Mouse (Mus musculus): ENCODE measurements at regions not wholly inside any gene's neighbourhood (a gene's known extent, or its start where the extent isn't known, plus 50 kb on each side); places are given as distances from the start of the nearest gene placed in this dataset.
A peak's percentile ranks its signal among the peaks of the same experiment; 100 is the strongest.

DNA sequence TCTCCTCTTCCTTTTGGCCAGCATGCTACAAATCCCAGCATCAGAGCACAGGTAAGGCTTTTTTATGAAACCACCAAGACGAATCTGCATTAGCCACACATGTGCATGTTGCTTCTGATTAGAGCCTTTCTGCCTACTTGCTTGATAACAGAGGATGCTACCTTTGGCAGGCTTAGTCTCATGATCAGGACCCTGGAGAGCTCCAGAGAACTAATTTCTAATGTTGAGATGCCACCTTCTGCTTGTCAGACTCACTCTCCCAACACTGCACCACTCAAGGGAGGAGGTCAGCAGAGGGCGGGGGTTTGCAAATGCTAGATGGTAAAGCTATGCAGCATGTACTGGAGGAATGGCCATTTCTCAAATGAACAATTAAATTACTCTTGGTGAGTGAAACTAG is 571.6 kb downstream of the Defb40 start:
- Histone ChIP-seq H3K27me3 (ENCODE audit: low read depth, poor library complexity, severe bottlenecking) (no peaks in the 10 kb centered on the region), H3K9me3 (replicated peaks) (no peaks in the 10 kb centered on the region), H3K4me3 (no peak overlapping the region), H3K36me3 (no peaks in the 10 kb centered on the region), H3K27ac (no peak overlapping the region), H3K4me1 (no peaks in the 10 kb centered on the region)
- DNase-seq (ENCODE audit: low spot score), result no peak
- WGBS, result 69% methylated on average over 2 of the region's 2 CpGs

DNA sequence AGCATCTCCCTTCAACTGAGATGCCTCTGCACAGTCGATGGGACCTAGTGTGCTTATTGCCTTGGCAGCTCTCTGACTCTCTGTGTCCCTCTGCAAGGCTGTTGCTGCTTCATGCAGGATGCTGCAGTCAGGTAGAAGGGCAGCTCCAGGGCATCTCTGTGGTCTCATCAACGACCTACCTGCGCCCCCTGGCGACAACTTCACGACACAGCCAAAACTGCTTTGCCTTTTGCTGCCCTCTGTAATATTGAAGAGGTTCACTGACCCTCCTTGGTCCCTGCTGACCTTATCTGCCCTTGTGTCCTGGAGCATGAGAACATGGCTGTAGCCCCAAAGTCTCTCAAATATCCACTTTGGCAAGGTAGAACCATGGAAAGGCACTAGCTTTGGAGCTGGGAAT is 589.7 kb downstream of the Defb40 start:
- Histone ChIP-seq H3K36me3 (no peaks in the 10 kb centered on the region), H3K4me3 (no peak overlapping the region), H3K4me1 (no peaks in the 10 kb centered on the region), H3K27ac (no peak overlapping the region), H3K9me3 (replicated peaks) (no peaks in the 10 kb centered on the region), H3K27me3 (ENCODE audit: low read depth, poor library complexity, severe bottlenecking) (no peaks in the 10 kb centered on the region)
- peak; percentile 71 for DNase-seq (ENCODE audit: low spot score)
- 4% methylated on average over 5 of the region's 5 CpGs for WGBS

DNA sequence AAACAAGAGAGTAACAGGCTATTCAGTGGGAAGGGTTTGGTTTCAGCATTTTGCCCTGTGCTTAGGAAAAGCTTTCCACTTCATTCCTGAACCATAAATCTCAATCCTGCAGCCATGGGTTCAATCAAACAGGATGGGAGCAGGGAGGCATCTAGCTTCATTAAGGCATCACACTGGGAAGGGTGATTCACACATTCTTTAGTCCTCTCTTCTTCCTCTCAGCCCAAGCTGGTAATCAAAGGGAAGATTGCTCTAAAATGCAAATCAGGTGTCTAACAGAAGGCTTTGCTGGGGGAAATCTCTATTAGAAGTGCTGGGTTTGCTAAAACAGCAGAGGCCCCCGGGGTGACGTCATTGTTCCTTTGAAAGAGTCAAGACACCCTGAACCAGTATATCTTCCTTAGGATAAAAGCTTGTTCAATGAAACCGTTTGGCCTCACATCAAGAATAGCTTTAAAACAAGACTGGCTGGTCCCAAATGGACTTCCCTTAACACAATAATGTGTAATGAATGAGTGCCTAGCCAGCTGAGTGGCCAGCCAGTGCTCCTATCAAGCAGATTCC is 596.4 kb downstream of the Defb40 start:
- no peak overlapping the region for H3K27ac ChIP-seq
- H3K36me3 ChIP-seq, result no peaks in the 10 kb centered on the region
- no peak overlapping the region for H3K4me3 ChIP-seq
- no peaks in the 10 kb centered on the region for H3K9me3 ChIP-seq (replicated peaks)
- no peak for DNase-seq (ENCODE audit: low spot score)
- H3K27me3 ChIP-seq (ENCODE audit: low read depth, poor library complexity, severe bottlenecking), result no peaks in the 10 kb centered on the region
- H3K4me1 ChIP-seq, result no peaks in the 10 kb centered on the region
- WGBS, result 15% methylated on average over 3 of the region's 3 CpGs

DNA sequence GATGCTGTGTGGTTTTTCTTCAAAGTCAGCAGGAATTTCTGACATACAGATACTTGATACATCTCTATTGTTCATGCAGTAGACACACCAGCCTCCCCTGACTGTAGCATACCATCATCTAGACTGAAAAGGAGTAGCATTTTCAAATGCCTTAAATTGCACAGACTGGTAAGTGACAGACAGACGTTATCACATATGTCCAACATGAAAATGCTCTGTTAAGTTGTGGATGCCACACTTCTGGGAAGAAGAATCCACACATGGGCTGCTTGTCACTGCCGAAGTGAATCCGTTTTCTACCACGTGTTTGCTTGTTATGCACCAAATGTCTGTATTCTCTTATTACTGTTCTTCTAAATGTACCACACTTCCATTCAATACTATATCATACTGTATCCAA is 629.3 kb downstream of the Defb40 start:
- Histone ChIP-seq H3K36me3 (no peaks in the 10 kb centered on the region), H3K4me1 (no peaks in the 10 kb centered on the region), H3K9me3 (replicated peaks) (no peaks in the 10 kb centered on the region), H3K27ac (no peak overlapping the region), H3K27me3 (ENCODE audit: low read depth, poor library complexity, severe bottlenecking) (no peaks in the 10 kb centered on the region), H3K4me3 (no peak overlapping the region)
- no peak for DNase-seq (ENCODE audit: low spot score)
- WGBS, result 92% methylated on average over 4 of the region's 4 CpGs

DNA sequence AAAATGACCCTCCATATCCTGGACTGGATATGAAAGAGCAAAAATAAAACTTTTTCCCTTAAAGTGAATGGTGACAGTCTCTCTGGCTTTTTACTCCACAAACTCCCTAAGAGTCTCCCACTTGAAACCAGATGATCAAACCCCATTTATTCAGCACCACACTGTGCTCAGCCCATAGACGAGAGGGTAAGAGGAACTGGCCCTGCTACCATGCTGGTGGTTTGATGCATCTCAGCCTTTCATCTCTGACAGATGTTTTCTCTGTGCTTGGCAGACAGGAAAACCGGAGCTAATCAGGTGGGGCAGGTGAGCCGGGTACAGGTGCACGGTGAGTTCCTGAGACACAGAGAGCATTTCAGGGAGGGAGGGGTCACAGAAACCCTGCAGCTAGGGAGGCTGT is 631.8 kb downstream of the Defb40 start:
- WGBS, result 58% methylated on average over 4 of the region's 4 CpGs
- Histone ChIP-seq H3K4me3 (no peak overlapping the region), H3K27ac (no peak overlapping the region), H3K36me3 (no peaks in the 10 kb centered on the region), H3K27me3 (ENCODE audit: low read depth, poor library complexity, severe bottlenecking) (no peaks in the 10 kb centered on the region), H3K9me3 (replicated peaks) (no peaks in the 10 kb centered on the region), H3K4me1 (no peaks in the 10 kb centered on the region)
- no peak for DNase-seq (ENCODE audit: low spot score)

DNA sequence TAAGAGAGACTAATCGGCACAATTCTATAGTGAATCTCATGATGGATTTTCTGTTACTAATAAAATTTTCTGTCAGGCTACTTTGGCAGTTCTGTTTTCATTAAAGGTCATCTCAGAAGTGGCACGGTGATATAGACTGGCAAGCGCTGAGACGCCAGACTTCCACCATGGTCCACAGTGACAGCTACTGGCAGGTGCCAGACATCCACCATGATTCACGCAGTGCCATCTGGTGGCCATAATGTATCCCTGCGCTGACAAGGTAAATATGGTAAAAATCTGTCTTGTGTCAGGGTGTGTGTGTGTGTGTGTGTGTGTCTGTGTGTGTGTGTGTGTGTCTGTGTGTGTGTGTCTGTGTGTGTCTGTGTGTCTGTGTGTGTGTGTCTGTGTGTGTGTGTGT is 632.7 kb downstream of the Defb40 start:
- WGBS, result 34% methylated on average over 6 of the region's 6 CpGs
- DNase-seq (ENCODE audit: low spot score), result peak; percentile 54
- no peaks in the 10 kb centered on the region for H3K9me3 ChIP-seq (replicated peaks)

DNA sequence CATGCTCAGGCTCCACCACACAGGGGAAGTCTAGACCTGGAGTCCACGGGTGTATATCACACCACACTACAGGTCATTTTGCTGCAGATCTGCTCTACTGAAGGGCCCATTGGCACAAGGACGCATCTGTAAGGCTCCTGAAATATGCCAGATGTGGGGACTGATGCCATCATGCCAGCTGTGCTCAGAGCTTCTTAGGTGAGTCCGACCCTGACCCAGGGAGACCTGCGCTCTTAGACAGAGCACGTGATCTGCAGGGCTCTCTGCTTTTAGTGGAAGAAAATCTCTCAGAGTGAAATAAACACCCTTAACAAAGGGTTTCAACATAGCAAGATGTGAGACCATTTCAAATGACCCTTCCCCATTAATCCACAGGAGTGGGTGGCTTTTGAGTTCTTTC is 633.2 kb downstream of the Defb40 start:
- Histone ChIP-seq H3K36me3 (no peaks in the 10 kb centered on the region), H3K27me3 (ENCODE audit: low read depth, poor library complexity, severe bottlenecking) (no peaks in the 10 kb centered on the region), H3K27ac (no peak overlapping the region), H3K4me3 (no peak overlapping the region), H3K9me3 (replicated peaks) (no peaks in the 10 kb centered on the region), H3K4me1 (no peaks in the 10 kb centered on the region)
- 87% methylated on average over 5 of the region's 5 CpGs for WGBS
- no peak for DNase-seq (ENCODE audit: low spot score)

More for the DNA sequence above, 632.7 kb downstream of the Defb40 start:
- H3K27ac ChIP-seq, result no peak overlapping the region
- no peaks in the 10 kb centered on the region for H3K36me3 ChIP-seq
- H3K27me3 ChIP-seq (ENCODE audit: low read depth, poor library complexity, severe bottlenecking), result no peaks in the 10 kb centered on the region
- H3K4me1 ChIP-seq, result no peaks in the 10 kb centered on the region
- H3K4me3 ChIP-seq, result no peak overlapping the region

DNA sequence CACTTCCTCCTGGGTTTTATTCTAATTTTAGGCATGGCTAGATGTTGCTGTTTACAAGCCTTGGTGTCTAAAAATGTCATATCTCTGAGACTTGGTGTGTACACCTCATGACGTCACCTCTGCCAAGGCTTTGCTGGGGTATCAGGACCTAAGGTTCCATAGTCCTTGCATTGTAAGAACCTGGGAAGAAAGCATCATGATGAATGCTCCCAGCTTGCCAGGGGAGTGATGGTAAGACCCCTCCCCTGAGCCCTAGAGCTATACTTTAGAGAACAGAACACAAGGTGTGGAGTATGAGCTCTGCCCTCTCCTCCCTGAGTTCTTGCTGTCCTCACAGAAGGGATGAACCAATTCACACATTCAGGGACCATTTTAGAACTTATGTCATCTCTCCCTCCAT is 642.5 kb downstream of the Defb40 start:
- Histone ChIP-seq H3K36me3 (no peaks in the 10 kb centered on the region), H3K4me3 (no peak overlapping the region), H3K27me3 (ENCODE audit: low read depth, poor library complexity, severe bottlenecking) (no peaks in the 10 kb centered on the region), H3K9me3 (replicated peaks) (no peaks in the 10 kb centered on the region), H3K4me1 (no peaks in the 10 kb centered on the region), H3K27ac (no peak overlapping the region)
- WGBS, result 81% methylated on average over 1 of the region's 1 CpGs
- DNase-seq (ENCODE audit: low spot score), result no peak

DNA sequence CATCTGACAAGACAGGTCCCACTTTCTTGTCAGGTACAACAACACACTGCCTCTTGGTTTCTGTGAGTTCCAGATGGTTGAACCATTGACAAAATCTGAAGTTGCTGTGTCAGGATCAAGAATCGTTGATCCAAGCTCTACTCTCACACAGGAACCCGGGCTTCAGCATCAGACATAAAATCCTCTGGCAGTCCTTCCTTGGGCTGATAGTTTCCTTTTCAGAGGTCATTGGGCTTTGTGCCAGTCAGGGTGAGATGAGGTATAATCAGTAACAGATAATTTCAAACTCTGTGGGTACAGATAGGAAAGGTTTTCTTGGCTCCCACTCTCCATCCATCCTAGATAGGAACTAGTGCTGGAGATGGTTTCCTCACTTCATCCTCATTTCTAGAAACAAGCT is 649.5 kb downstream of the Defb40 start:
- Histone ChIP-seq H3K9me3 (replicated peaks) (no peaks in the 10 kb centered on the region), H3K36me3 (no peaks in the 10 kb centered on the region), H3K4me3 (no peak overlapping the region), H3K27ac (no peak overlapping the region), H3K27me3 (ENCODE audit: low read depth, poor library complexity, severe bottlenecking) (no peaks in the 10 kb centered on the region), H3K4me1 (no peaks in the 10 kb centered on the region)
- no peak for DNase-seq (ENCODE audit: low spot score)
- 93% methylated on average over 2 of the region's 2 CpGs for WGBS

DNA sequence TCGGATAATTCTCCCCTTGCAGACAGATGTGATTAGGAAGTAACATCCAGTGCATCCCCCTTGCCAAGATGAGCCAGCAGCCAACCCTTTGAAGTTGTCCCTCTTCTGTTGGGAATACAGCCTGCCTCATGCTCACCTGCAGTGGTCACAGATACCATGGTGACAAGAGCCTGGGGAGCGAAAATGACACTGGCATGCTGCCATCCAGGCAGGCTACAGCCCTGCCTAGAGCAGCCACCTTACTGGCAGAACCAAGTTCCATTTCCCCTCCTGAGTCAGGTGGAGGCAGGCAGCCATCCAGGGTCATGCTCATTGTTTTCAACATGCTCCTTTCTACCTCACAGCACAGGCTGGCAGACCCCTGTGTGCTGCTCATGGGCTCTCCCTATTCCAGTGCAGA is 661.6 kb downstream of the Defb40 start:
- H3K9me3 ChIP-seq (replicated peaks), result no peaks in the 10 kb centered on the region
- 64% methylated on average over 2 of the region's 2 CpGs for WGBS
- no peak overlapping the region for H3K27ac ChIP-seq
- H3K36me3 ChIP-seq, result no peaks in the 10 kb centered on the region
- no peak for DNase-seq (ENCODE audit: low spot score)
- no peaks in the 10 kb centered on the region for H3K27me3 ChIP-seq (ENCODE audit: low read depth, poor library complexity, severe bottlenecking)
- H3K4me1 ChIP-seq, result no peaks in the 10 kb centered on the region
- H3K4me3 ChIP-seq, result no peak overlapping the region

DNA sequence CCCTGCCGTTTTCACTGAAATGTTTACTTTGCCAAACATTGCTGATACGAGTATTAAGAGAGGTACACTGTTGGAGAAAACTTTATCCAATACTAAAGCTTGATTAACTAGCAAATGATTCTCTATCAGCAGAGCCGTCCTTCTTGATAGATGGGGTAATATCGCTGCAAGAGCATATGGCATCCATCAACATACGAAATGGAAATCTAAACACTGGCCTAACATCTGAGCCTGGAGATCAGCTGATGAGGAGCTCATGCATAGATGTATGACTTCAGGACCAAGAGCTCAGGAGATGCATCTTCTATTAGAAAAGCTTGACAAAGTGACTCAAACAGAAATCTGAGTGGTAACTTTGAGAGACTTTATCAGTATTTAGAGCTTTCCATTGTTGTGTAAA is 666.5 kb downstream of the Defb40 start:
- H3K9me3 ChIP-seq (replicated peaks), result no peaks in the 10 kb centered on the region
- H3K36me3 ChIP-seq, result no peaks in the 10 kb centered on the region
- DNase-seq (ENCODE audit: low spot score), result no peak
- no peaks in the 10 kb centered on the region for H3K27me3 ChIP-seq (ENCODE audit: low read depth, poor library complexity, severe bottlenecking)
- no peak overlapping the region for H3K27ac ChIP-seq
- WGBS, result 91% methylated on average over 5 of the region's 5 CpGs
- H3K4me3 ChIP-seq, result no peak overlapping the region
- H3K4me1 ChIP-seq, result no peaks in the 10 kb centered on the region

DNA sequence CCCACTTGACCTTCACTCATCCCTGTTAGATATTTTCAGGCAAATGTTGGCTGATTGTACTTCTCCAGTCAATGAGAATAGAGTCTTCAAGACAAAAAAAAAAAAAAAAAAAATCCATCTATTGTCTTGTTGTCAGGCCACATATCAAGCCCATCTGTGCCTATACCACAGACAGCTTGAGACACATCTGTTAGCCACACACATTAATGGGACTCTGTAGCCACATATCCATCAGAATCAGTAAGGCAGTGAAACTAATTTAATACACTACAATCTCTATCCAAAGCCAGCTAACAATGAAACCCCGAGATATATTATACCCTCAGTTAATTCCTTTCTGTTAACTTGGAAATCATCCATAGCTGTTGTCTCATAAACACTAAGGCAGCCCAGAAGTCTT is 667.1 kb downstream of the Defb40 start:
- H3K36me3 ChIP-seq, result no peaks in the 10 kb centered on the region
- H3K4me1 ChIP-seq, result no peaks in the 10 kb centered on the region
- 93% methylated on average over 1 of the region's 1 CpGs for WGBS
- DNase-seq (ENCODE audit: low spot score), result no peak
- H3K9me3 ChIP-seq (replicated peaks), result no peaks in the 10 kb centered on the region
- H3K4me3 ChIP-seq, result no peak overlapping the region
- H3K27ac ChIP-seq, result no peak overlapping the region
- H3K27me3 ChIP-seq (ENCODE audit: low read depth, poor library complexity, severe bottlenecking), result no peaks in the 10 kb centered on the region

DNA sequence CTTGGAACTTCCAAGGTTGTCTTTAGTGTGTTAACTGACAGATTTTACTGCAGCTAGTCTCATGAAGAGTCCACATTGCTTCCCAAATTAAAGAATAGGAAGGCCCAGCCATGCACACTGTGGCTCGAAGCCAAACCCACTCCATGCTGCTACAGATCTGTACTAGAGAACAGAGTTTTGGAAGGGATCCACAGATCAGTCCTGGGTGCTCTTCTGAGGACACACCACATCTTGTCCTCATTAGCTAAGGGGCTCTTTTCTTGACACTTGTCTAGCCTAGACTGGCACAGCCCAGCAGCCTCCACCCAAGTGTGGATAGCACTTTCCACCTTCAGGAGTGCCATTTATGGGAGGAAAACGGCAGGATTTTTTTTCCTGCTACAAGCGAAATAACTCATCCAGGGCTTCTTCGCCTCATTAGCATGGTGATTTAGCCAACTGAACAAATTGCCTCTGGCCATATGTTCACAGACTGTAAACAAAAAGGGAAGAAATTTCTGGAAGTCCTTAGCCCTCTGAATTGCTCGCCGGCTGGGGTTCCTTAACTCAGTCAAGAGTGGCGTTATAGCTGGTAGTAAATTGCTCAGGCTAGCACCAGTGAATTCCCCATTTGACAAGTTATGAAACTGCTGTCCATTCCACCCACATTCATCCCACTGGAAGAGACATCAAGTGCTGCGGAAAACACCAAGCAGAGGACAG is 690.4 kb downstream of the Defb40 start:
- Histone ChIP-seq H3K4me3 (no peak overlapping the region), H3K9me3 (replicated peaks) (no peaks in the 10 kb centered on the region), H3K4me1 (peaks cover 3% of the 10 kb centered on the region; the same call in 1 of the 2 replicates), H3K27ac (no peak overlapping the region), H3K27me3 (ENCODE audit: low read depth, poor library complexity, severe bottlenecking) (no peaks in the 10 kb centered on the region), H3K36me3 (no peaks in the 10 kb centered on the region)
- no peak for DNase-seq (ENCODE audit: low spot score)
- WGBS, result 69% methylated on average over 8 of the region's 8 CpGs

DNA sequence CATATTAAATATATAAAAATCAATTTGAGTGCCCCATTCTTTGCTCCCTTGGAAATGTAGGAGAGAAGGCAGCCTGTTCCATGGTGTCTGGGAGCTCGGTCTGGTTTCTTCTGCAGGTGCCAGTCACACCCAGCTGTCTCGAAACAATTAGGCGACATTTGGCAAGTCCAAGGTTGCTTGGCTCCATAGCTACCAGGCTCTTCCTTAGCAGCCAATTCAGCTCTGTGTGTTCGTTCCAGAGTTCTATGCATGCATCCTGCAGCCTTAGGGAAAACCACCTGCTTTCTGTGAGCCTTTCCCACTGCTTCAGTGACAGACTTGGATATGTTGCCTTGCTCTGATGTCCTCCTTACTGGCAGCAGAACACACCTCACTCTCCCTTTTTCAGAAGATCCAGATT is 698.1 kb downstream of the Defb40 start:
- WGBS, result 76% methylated on average over 4 of the region's 4 CpGs

More for the DNA sequence above, 698.1 kb downstream of the Defb40 start:
- Histone ChIP-seq H3K4me3 (no peak overlapping the region), H3K4me1 (no peaks in the 10 kb centered on the region), H3K27ac (no peak overlapping the region), H3K27me3 (ENCODE audit: low read depth, poor library complexity, severe bottlenecking) (no peaks in the 10 kb centered on the region), H3K9me3 (replicated peaks) (no peaks in the 10 kb centered on the region), H3K36me3 (no peaks in the 10 kb centered on the region)
- DNase-seq (ENCODE audit: low spot score), result no peak

Data from limb, embryonic 10.5 days (tissue).